Mouse (Mus musculus) hindbrain, embryonic 10.5 days (tissue): Measurements from ENCODE around the gene Rrp7a. TPM values are rescaled to one million over a fixed set of nuclear protein-coding genes. Genes with fewer than 3 reads are reported as not detected.

Experiments used
- DNase-seq: peaks from one replicate; pipeline ENCODE4 v3.0.0-alpha.2; 2017; ENCODE audit warnings: low spot score
- H3K27ac ChIP-seq: fragments of 300-500 bp; sonication (generic); 2 replicates; pipeline ENCODE4 v1.5.1; 2016; ENCODE audit warnings: mild to moderate bottlenecking, moderate library complexity
- H3K27me3 ChIP-seq: fragments of 300-500 bp; sonication (generic); 2 replicates; pipeline ENCODE4 v1.6.1; 2016; ENCODE audit warnings: mild to moderate bottlenecking; ENCODE audit not compliant: poor library complexity, insufficient read depth, severe bottlenecking
- H3K36me3 ChIP-seq: fragments of 300-500 bp; sonication (generic); 2 replicates; pipeline ENCODE4 v1.6.1; 2016; ENCODE audit warnings: mild to moderate bottlenecking, moderate library complexity
- H3K4me1 ChIP-seq: fragments of 300-500 bp; sonication (generic); replicated peaks from 2 replicates; pipeline ENCODE4 v1.6.1; 2016; ENCODE audit warnings: mild to moderate bottlenecking
- H3K4me3 ChIP-seq: fragments of 300-500 bp; sonication (generic); 2 replicates; pipeline ENCODE4 v1.5.1; 2016; ENCODE audit warnings: mild to moderate bottlenecking, moderate library complexity
- H3K9me3 ChIP-seq: fragments of 300-500 bp; sonication (generic); 2 replicates; pipeline ENCODE4 v1.6.1; 2016; ENCODE audit warnings: mild to moderate bottlenecking, moderate library complexity
- WGBS: fragments of 180-500 bp; shearing (Covaris S2); methylation state at CpG from one replicate; pipeline ENCODE4 v1.1.7; 2016; 5-methylcytosine and 5-hydroxymethylcytosine counted together
- polyA plus RNA-seq: library from polyadenylated mRNA; unstranded; fragments of >200 nt; fragmentation: Nextera tagmentation; extraction: Ambion mirVana; gene quantifications from 2 replicates; pipeline ENCODE4 v1.2.1, GENCODE M21; 2016

Gene Rrp7a
- polyA plus RNA-seq, 1 experiment from 2014 or later, result 85.4 TPM

GRCm38 (mm10) chr15:83121709-83122565, 664 bp downstream of the Rrp7a start:
- peaks cover 61% of the 10 kb centered on the region for H3K36me3 ChIP-seq
- peak overlapping the region; percentile 89 for H3K27ac ChIP-seq
- H3K9me3 ChIP-seq, result no peaks in the 10 kb centered on the region
- WGBS, result 5% methylated on average over 43 of the region's 43 CpGs
- peak; percentile 70 for DNase-seq
- H3K27me3 ChIP-seq, result no peaks in the 10 kb centered on the region
- H3K4me1 ChIP-seq, result peaks cover 12% of the 10 kb centered on the region
- H3K4me3 ChIP-seq, result peak overlapping the region; percentile 92

- Histone ChIP-seq H3K27ac (no peak overlapping the region), H3K36me3 (peaks cover 68% of the 10 kb centered on the region), H3K4me3 (no peak overlapping the region), H3K9me3 (no peaks in the 10 kb centered on the region), H3K4me1 (peaks cover 34% of the 10 kb centered on the region), H3K27me3 (no peaks in the 10 kb centered on the region)
- no peak for DNase-seq
- 87% methylated on average over 7 of the region's 7 CpGs for WGBS
These were observed 4.2 kb downstream of the Rrp7a start for GRCm38 (mm10) chr15:83118360-83118759.

GRCm38 (mm10) chr15:83115071-83115470, 7.5 kb downstream of the Rrp7a start:
- Histone ChIP-seq H3K27ac (peak overlapping the region; percentile 57), H3K4me1 (peaks cover 37% of the 10 kb centered on the region), H3K36me3 (peaks cover 65% of the 10 kb centered on the region), H3K9me3 (no peaks in the 10 kb centered on the region), H3K4me3 (0 out of 2 replicates have a peak overlapping the region, but pooled peaks have one; percentile 1), H3K27me3 (no peaks in the 10 kb centered on the region)
- 34% methylated on average over 6 of the region's 6 CpGs for WGBS
- peak; percentile 54 for DNase-seq

- peaks cover 60% of the 10 kb centered on the region for H3K36me3 ChIP-seq
- WGBS, result 70% methylated on average over 9 of the region's 9 CpGs
- peak overlapping the region; percentile 57; the same call in 1 of the 2 replicates for H3K27ac ChIP-seq
These were observed 8.5 kb downstream of the Rrp7a start for GRCm38 (mm10) chr15:83114106-83114505.

GRCm38 (mm10) chr15:83112898-83113297, 9.7 kb downstream of the Rrp7a start:
- DNase-seq, result peak; percentile 65
- Histone ChIP-seq H3K4me3 (no peak overlapping the region), H3K27me3 (no peaks in the 10 kb centered on the region), H3K9me3 (no peaks in the 10 kb centered on the region), H3K36me3 (peaks cover 48% of the 10 kb centered on the region), H3K4me1 (peaks cover 42% of the 10 kb centered on the region), H3K27ac (no peak overlapping the region; the same call in 1 of the 2 replicates)
- 18% methylated on average over 11 of the region's 11 CpGs for WGBS

More at GRCm38 (mm10) chr15:83114106-83114505, 8.5 kb downstream of the Rrp7a start:
- Histone ChIP-seq H3K9me3 (no peaks in the 10 kb centered on the region), H3K4me1 (peaks cover 37% of the 10 kb centered on the region), H3K27me3 (no peaks in the 10 kb centered on the region), H3K4me3 (no peak overlapping the region)
- no peak for DNase-seq

GRCm38 (mm10) chr15:83111874-83112273, 10.7 kb downstream of the Rrp7a start:
- H3K4me1 ChIP-seq, result peaks cover 51% of the 10 kb centered on the region
- no peak overlapping the region for H3K4me3 ChIP-seq
- H3K9me3 ChIP-seq, result no peaks in the 10 kb centered on the region
- H3K27me3 ChIP-seq, result no peaks in the 10 kb centered on the region
- WGBS, result 86% methylated on average over 7 of the region's 7 CpGs
- H3K36me3 ChIP-seq, result peaks cover 38% of the 10 kb centered on the region
- DNase-seq, result no peak
- no peak overlapping the region for H3K27ac ChIP-seq

GRCm38 (mm10) chr15:83111290-83111689, 11.3 kb downstream of the Rrp7a start:
- Histone ChIP-seq H3K4me3 (no peak overlapping the region), H3K9me3 (no peaks in the 10 kb centered on the region), H3K27ac (0 out of 2 replicates have a peak overlapping the region, but pooled peaks have one; percentile 8), H3K4me1 (peaks cover 51% of the 10 kb centered on the region), H3K36me3 (peaks cover 32% of the 10 kb centered on the region), H3K27me3 (no peaks in the 10 kb centered on the region)
- 62% methylated on average over 6 of the region's 6 CpGs for WGBS
- no peak for DNase-seq

GRCm38 (mm10) chr15:83107814-83108213, 14.8 kb downstream of the Rrp7a start:
- peaks cover 3% of the 10 kb centered on the region; the same call in 1 of the 2 replicates for H3K27me3 ChIP-seq
- 38% methylated on average over 6 of the region's 6 CpGs for WGBS
- H3K36me3 ChIP-seq, result peaks cover 6% of the 10 kb centered on the region; the same call in 1 of the 2 replicates
- no peaks in the 10 kb centered on the region for H3K9me3 ChIP-seq
- peaks cover 24% of the 10 kb centered on the region for H3K4me1 ChIP-seq
- peak overlapping the region; percentile 30; the same call in 1 of the 2 replicates for H3K27ac ChIP-seq
- H3K4me3 ChIP-seq, result no peak overlapping the region
- DNase-seq, result no peak

- H3K36me3 ChIP-seq, result peaks cover 6% of the 10 kb centered on the region; the same call in 1 of the 2 replicates
- no peak for DNase-seq
- H3K27me3 ChIP-seq, result peaks cover 16% of the 10 kb centered on the region
- WGBS, result 90% methylated on average over 6 of the region's 6 CpGs
- H3K4me1 ChIP-seq, result peaks cover 24% of the 10 kb centered on the region
- no peaks in the 10 kb centered on the region for H3K9me3 ChIP-seq
- no peak overlapping the region for H3K4me3 ChIP-seq
- H3K27ac ChIP-seq, result no peak overlapping the region
These were observed 16.2 kb downstream of the Rrp7a start for GRCm38 (mm10) chr15:83106426-83106825.

- H3K4me3 ChIP-seq, result no peak overlapping the region
- no peaks in the 10 kb centered on the region for H3K36me3 ChIP-seq
- DNase-seq, result no peak
- peaks cover 37% of the 10 kb centered on the region for H3K4me1 ChIP-seq
- H3K9me3 ChIP-seq, result no peaks in the 10 kb centered on the region
- peaks cover 37% of the 10 kb centered on the region for H3K27me3 ChIP-seq
- H3K27ac ChIP-seq, result no peak overlapping the region
- 79% methylated on average over 1 of the region's 1 CpGs for WGBS
These were observed 19.5 kb downstream of the Rrp7a start for GRCm38 (mm10) chr15:83103111-83103510.

- 5% methylated on average over 8 of the region's 8 CpGs for WGBS
- no peaks in the 10 kb centered on the region for H3K36me3 ChIP-seq
- peaks cover 49% of the 10 kb centered on the region for H3K27me3 ChIP-seq
- H3K4me1 ChIP-seq, result peaks cover 30% of the 10 kb centered on the region
- no peaks in the 10 kb centered on the region for H3K9me3 ChIP-seq
- DNase-seq, result no peak
- H3K4me3 ChIP-seq, result peak overlapping the region; percentile 62
- H3K27ac ChIP-seq, result peak overlapping the region; percentile 84
These were observed 22.3 kb downstream of the Rrp7a start for GRCm38 (mm10) chr15:83100332-83100662.

- 3% methylated on average over 31 of the region's 31 CpGs for WGBS
- H3K27me3 ChIP-seq, result peaks cover 49% of the 10 kb centered on the region
- no peaks in the 10 kb centered on the region for H3K9me3 ChIP-seq
- no peaks in the 10 kb centered on the region for H3K36me3 ChIP-seq
- peak overlapping the region; percentile 84 for H3K27ac ChIP-seq
- peaks cover 30% of the 10 kb centered on the region for H3K4me1 ChIP-seq
- peak overlapping the region; percentile 62 for H3K4me3 ChIP-seq
- DNase-seq, result peak; percentile 90
These were observed 22.9 kb downstream of the Rrp7a start for GRCm38 (mm10) chr15:83099533-83100331.

GRCm38 (mm10) chr15:83095950-83096349, 26.7 kb downstream of the Rrp7a start:
- 42% methylated on average over 2 of the region's 2 CpGs for WGBS
- no peak for DNase-seq
- H3K4me3 ChIP-seq, result no peak overlapping the region

More at GRCm38 (mm10) chr15:83095950-83096349, 26.7 kb downstream of the Rrp7a start:
- H3K36me3 ChIP-seq, result no peaks in the 10 kb centered on the region
- no peak overlapping the region for H3K27ac ChIP-seq
- H3K9me3 ChIP-seq, result no peaks in the 10 kb centered on the region
- H3K4me1 ChIP-seq, result peaks cover 27% of the 10 kb centered on the region
- peaks cover 31% of the 10 kb centered on the region for H3K27me3 ChIP-seq
